Comparison of ENCODE assay signal across 8 mouse cellular contexts in genomic region chr7:126039247-126039835, GRCm38 (mm10). TPM values are rescaled to one million over a fixed set of nuclear protein-coding genes. Genes with fewer than 3 reads are reported as not detected.
DNase-seq lines count a peak whose midpoint lies in the region; ATAC-seq lines count a peak whose summit lies in the region.

No protein-coding gene starts in this region.

- H3K9ac ChIP-seq in heart, embryonic 16.5 days (ENCODE audit: low read length), result peak overlapping the region; percentile 33; the same call in 1 of the 2 replicates
- 0 out of 2 replicates have a peak overlapping the region, but pooled peaks have one; percentile 27 for H3K9ac ChIP-seq in embryonic facial prominence, embryonic 13.5 days
- H3K9ac ChIP-seq in intestine, embryonic 16.5 days (ENCODE audit: low read depth, low read length), result peak overlapping the region; percentile 20; the same call in 1 of the 2 replicates
- H3K9ac ChIP-seq in midbrain, embryonic 16.5 days (ENCODE audit: low read depth, low read length), result peak overlapping the region; percentile 38; the same call in 1 of the 2 replicates

- H3K27ac ChIP-seq in heart, embryonic 16.5 days (ENCODE audit: low read length), result peak overlapping the region; percentile 47
- H3K27ac ChIP-seq in embryonic facial prominence, embryonic 13.5 days, result peak overlapping the region; percentile 71
- peak overlapping the region; percentile 45 for H3K27ac ChIP-seq in intestine, embryonic 16.5 days (ENCODE audit: low read length)
- peak overlapping the region; percentile 73 for H3K27ac ChIP-seq in midbrain, embryonic 16.5 days (ENCODE audit: low read length)

- H3K4me1 ChIP-seq in heart, embryonic 16.5 days (ENCODE audit: control insufficient read depth, insufficient read depth, low read length), result peaks cover 49% of the 10 kb centered on the region
- H3K4me1 ChIP-seq in embryonic facial prominence, embryonic 13.5 days, result peaks cover 32% of the 10 kb centered on the region
- H3K4me1 ChIP-seq in intestine, embryonic 16.5 days (ENCODE audit: control insufficient read depth, insufficient read depth, low read length), result peaks cover 20% of the 10 kb centered on the region
- peaks cover 16% of the 10 kb centered on the region for H3K4me1 ChIP-seq in midbrain, embryonic 16.5 days (ENCODE audit: control insufficient read depth, insufficient read depth, low read length)

- no peaks in the 10 kb centered on the region for H3K27me3 ChIP-seq in heart, embryonic 16.5 days (ENCODE audit: control insufficient read depth, insufficient read depth, low read length)
- no peaks in the 10 kb centered on the region for H3K27me3 ChIP-seq in embryonic facial prominence, embryonic 13.5 days
- H3K27me3 ChIP-seq in intestine, embryonic 16.5 days (replicated peaks; ENCODE audit: control insufficient read depth, insufficient read depth, low read length), result no peaks in the 10 kb centered on the region
- no peaks in the 10 kb centered on the region for H3K27me3 ChIP-seq in midbrain, embryonic 16.5 days (ENCODE audit: control insufficient read depth, insufficient read depth, low read depth, low read length)

- H3K9me3 ChIP-seq in heart, embryonic 16.5 days (replicated peaks; ENCODE audit: control insufficient read depth, low read length), result no peaks in the 10 kb centered on the region
- no peaks in the 10 kb centered on the region for H3K9me3 ChIP-seq in embryonic facial prominence, embryonic 13.5 days
- no peaks in the 10 kb centered on the region for H3K9me3 ChIP-seq in intestine, embryonic 16.5 days (ENCODE audit: control insufficient read depth, low read length)
- H3K9me3 ChIP-seq in midbrain, embryonic 16.5 days (replicated peaks; ENCODE audit: control insufficient read depth, low read length, poor library complexity, severe bottlenecking), result no peaks in the 10 kb centered on the region

- DNase-seq in heart, postnatal 14 days, result no peak
- DNase-seq in layer of hippocampus, adult 9-10 months (ENCODE audit: low spot score), result no peak
- no peak for DNase-seq in layer of hippocampus, postnatal 25 days (ENCODE audit: extremely low spot score in 1 of 2, low spot score in 1 of 2)
- DNase-seq in right cerebral cortex, postnatal 10 days (ENCODE audit: low spot score in 2 of 2), result no peak

- ATAC-seq in heart, embryonic 16.5 days (replicated peaks; ENCODE audit: extremely low read depth, insufficient read depth, low FRiP score), result 0 out of 2 replicates have a peak, but pooled peaks have one; percentile 2
- ATAC-seq in embryonic facial prominence, embryonic 13.5 days (ENCODE audit: insufficient number of reproducible peaks, insufficient read depth, low FRiP score, low TSS enrichment, low read depth), result no peak
- no peak for ATAC-seq in intestine, embryonic 16.5 days
- peak; percentile 29; the same call in 1 of the 2 replicates for ATAC-seq in midbrain, embryonic 16.5 days

- 64% methylated on average over 5 of the region's 5 CpGs for WGBS in heart, embryonic 16.5 days
- WGBS in embryonic facial prominence, embryonic 13.5 days, result 91% methylated on average over 5 of the region's 5 CpGs
- 83% methylated on average over 5 of the region's 5 CpGs for WGBS in intestine, embryonic 16.5 days
- 83% methylated on average over 5 of the region's 5 CpGs for WGBS in midbrain, embryonic 16.5 days

- intact Hi-C loops in heart, postnatal 14 days (cut with DNase I), result no loop called here

- no peak overlapping the region for H3K4me3 ChIP-seq in heart, embryonic 16.5 days (ENCODE audit: low read length)
- H3K4me3 ChIP-seq in embryonic facial prominence, embryonic 13.5 days, result no peak overlapping the region
- H3K4me3 ChIP-seq in intestine, embryonic 16.5 days (ENCODE audit: low read length), result no peak overlapping the region
- no peak overlapping the region for H3K4me3 ChIP-seq in midbrain, embryonic 16.5 days (ENCODE audit: low read depth, low read length)

- no peak overlapping the region for H3K4me2 ChIP-seq in heart, embryonic 16.5 days (ENCODE audit: low read depth, low read length)
- H3K4me2 ChIP-seq in embryonic facial prominence, embryonic 13.5 days, result peak overlapping the region; percentile 33
- H3K4me2 ChIP-seq in intestine, embryonic 16.5 days (ENCODE audit: low read depth, low read length), result no peak overlapping the region
- H3K4me2 ChIP-seq in midbrain, embryonic 16.5 days (ENCODE audit: low read length), result peak overlapping the region; percentile 25

- no peaks in the 10 kb centered on the region for H3K36me3 ChIP-seq in heart, embryonic 16.5 days (ENCODE audit: control insufficient read depth, insufficient read depth)
- no peaks in the 10 kb centered on the region for H3K36me3 ChIP-seq in embryonic facial prominence, embryonic 13.5 days
- H3K36me3 ChIP-seq in intestine, embryonic 16.5 days (ENCODE audit: control insufficient read depth, insufficient read depth, low read length), result no peaks in the 10 kb centered on the region
- H3K36me3 ChIP-seq in midbrain, embryonic 16.5 days (ENCODE audit: control insufficient read depth, insufficient read depth, low read length), result no peaks in the 10 kb centered on the region

RNA-seq across cellular contexts. Expression of gene Gsg1l, which starts 42.9 kb away (rescaled TPM):
- 7.5 and 7.9 TPM in 2 replicates for polyA plus RNA-seq in heart, embryonic 16.5 days (2015; fragmentation: Nextera tagmentation; extraction: Ambion mirVana)
- 10 to 100 TPM; 10.3 to 10.7 TPM for total RNA-seq in heart, postnatal 14 days (2021)
- 2.0 and 2.2 TPM in 2 replicates for polyA plus RNA-seq in embryonic facial prominence, embryonic 13.5 days (2015; fragmentation: Nextera tagmentation; extraction: Ambion mirVana)
- polyA plus RNA-seq in intestine, embryonic 16.5 days (2015; fragmentation: Nextera tagmentation; extraction: Ambion mirVana), result 0.48 and 0.69 TPM in 2 replicates
- 9.8 and 12.5 TPM in 2 replicates for polyA plus RNA-seq in midbrain, embryonic 16.5 days (2015; fragmentation: Nextera tagmentation; extraction: Ambion mirVana)
- 10 to 100 TPM; 14.3 to 14.4 TPM for total RNA-seq in layer of hippocampus, postnatal 25 days (2021)

Comparison
In these comparisons a context has a peak if more than half of its experiments do, and no peak if none do; other contexts are left out.
1. ATAC-seq: peak in heart, embryonic 16.5 days (single experiment) and midbrain, embryonic 16.5 days (single experiment); none in embryonic facial prominence, embryonic 13.5 days (single experiment) and intestine, embryonic 16.5 days (single experiment).
2. H3K4me2 ChIP-seq: peak in embryonic facial prominence, embryonic 13.5 days (single experiment) and midbrain, embryonic 16.5 days (single experiment); none in heart, embryonic 16.5 days (single experiment) and intestine, embryonic 16.5 days (single experiment).
3. Peak in every context shown above with its lines, with median percentiles within 50 percentile points of each other: H3K27ac ChIP-seq and H3K9ac ChIP-seq.